Comparison of ENCODE assay signal across 14 mouse cellular contexts in the genomic region with DNA sequence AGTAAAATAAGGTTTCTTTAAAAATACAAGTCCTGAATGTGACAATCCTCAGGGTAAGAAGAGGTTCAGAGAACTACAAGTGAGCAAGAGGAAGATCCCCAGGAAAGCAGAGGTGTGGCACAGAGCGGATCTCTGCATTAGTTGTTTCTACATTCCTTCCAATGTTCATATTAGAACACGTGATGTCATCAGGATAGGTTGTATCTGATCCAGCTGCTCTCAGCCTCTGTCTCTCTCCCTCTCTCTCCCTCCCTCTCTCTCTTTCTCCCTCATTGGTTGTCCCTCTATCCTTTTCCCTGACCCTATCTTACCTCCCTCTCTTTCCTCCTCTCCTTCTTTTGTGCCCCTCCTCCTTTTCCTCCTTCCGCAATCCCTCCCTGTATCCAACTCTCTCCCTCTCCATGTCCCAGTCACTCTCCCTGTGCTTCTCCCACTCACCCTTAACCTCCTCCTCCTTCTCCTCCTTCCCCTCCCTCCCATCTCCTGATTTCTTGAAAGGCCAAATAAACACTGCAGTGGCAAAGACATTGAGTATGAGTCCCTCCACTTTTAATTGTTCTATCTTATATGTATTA.
"Had no signal": no experiment of that assay in that cellular context is flagged by ENCODE, and none has a peak within 500 bp of the region (broad histone marks: within the 10 kb centered on the region; RNA-seq: fewer than 3 reads in every experiment).

No protein-coding gene starts in this region.

- H3K36me3 ChIP-seq: limb, embryonic 15.5 days; liver, embryonic 12.5 days; lung, embryonic 15.5 days; midbrain, embryonic 10.5 days; neural tube, embryonic 13.5 days had no signal

- H3K4me2 ChIP-seq: limb, embryonic 15.5 days; liver, embryonic 12.5 days; lung, embryonic 15.5 days; neural tube, embryonic 13.5 days had no signal

- H3K4me3 ChIP-seq: limb, embryonic 15.5 days; liver, embryonic 12.5 days; lung, embryonic 15.5 days; midbrain, embryonic 10.5 days; neural tube, embryonic 13.5 days had no signal

- H3K27me3 ChIP-seq: limb, embryonic 15.5 days; liver, embryonic 12.5 days; lung, embryonic 15.5 days; neural tube, embryonic 13.5 days had no signal

- H3K27ac ChIP-seq: limb, embryonic 15.5 days; liver, embryonic 12.5 days; lung, embryonic 15.5 days; midbrain, embryonic 10.5 days; neural tube, embryonic 13.5 days; stomach, postnatal 0 days had no signal

- H3K4me1 ChIP-seq: limb, embryonic 15.5 days; liver, embryonic 12.5 days; lung, embryonic 15.5 days had no signal

- H3K9ac ChIP-seq: limb, embryonic 15.5 days; liver, embryonic 12.5 days; lung, embryonic 15.5 days; neural tube, embryonic 13.5 days had no signal

- H3K9me3 ChIP-seq: limb, embryonic 15.5 days; liver, embryonic 12.5 days; lung, embryonic 15.5 days; neural tube, embryonic 13.5 days had no signal

- DNase-seq: kidney, adult 11 months; kidney, postnatal 25 days; layer of hippocampus, adult 9-11 months; layer of hippocampus, postnatal 36 days; lung, postnatal 36 days; right cerebral cortex, adult 18-20 months; right cerebral cortex, postnatal 25 days; thymus, postnatal 4 days had no signal

- ATAC-seq: liver, embryonic 12.5 days had no signal
